9 mouse cellular contexts compared by ENCODE assay signal in genomic region chr7:130319799-130320556, GRCm38 (mm10).
DNase-seq lines count a peak whose midpoint lies in the region; ATAC-seq and TF ChIP-seq lines count a peak whose summit lies in the region.
"Had no signal": no experiment of that assay in that cellular context is flagged by ENCODE, and none has a peak within 500 bp of the region (broad histone marks: within the 10 kb centered on the region; RNA-seq: fewer than 3 reads in every experiment).

No protein-coding gene starts in this region.

- H3K4me2 ChIP-seq in forebrain, embryonic 15.5 days (replicated peaks), result no peak overlapping the region
- H3K4me2 ChIP-seq in heart, postnatal 0 days (ENCODE audit: low read depth, low read length), result no peak overlapping the region
- H3K4me2 ChIP-seq in midbrain, embryonic 13.5 days (replicated peaks), result peak overlapping the region; percentile 23; the same call in 1 of the 2 replicates
- H3K4me2 ChIP-seq in stomach, embryonic 15.5 days, result no peak overlapping the region
- H3K4me2 ChIP-seq: liver, embryonic 15.5 days had no signal

- H3K9ac ChIP-seq in forebrain, embryonic 15.5 days (replicated peaks), result no peak overlapping the region
- H3K9ac ChIP-seq in heart, postnatal 0 days (replicated peaks; ENCODE audit: low read depth, low read length), result no peak overlapping the region
- H3K9ac ChIP-seq in midbrain, embryonic 13.5 days (replicated peaks), result 0 out of 2 replicates have a peak overlapping the region, but pooled peaks have one; percentile 15
- H3K9ac ChIP-seq in stomach, embryonic 15.5 days, result no peak overlapping the region
- H3K9ac ChIP-seq: liver, embryonic 15.5 days had no signal

- TF ChIP-seq CTCF in heart, postnatal 0 days (IDR thresholded peaks at IDR 0.05; ENCODE audit: low read depth), result no peak

- H3K27ac ChIP-seq in forebrain, embryonic 15.5 days (replicated peaks), result peak overlapping the region; percentile 54
- peak overlapping the region; percentile 51 for H3K27ac ChIP-seq in heart, postnatal 0 days (ENCODE audit: low read depth)
- peak overlapping the region; percentile 81 for H3K27ac ChIP-seq in midbrain, embryonic 13.5 days
- peak overlapping the region; percentile 48; the same call in 1 of the 2 replicates for H3K27ac ChIP-seq in stomach, embryonic 15.5 days
- H3K27ac ChIP-seq: liver, embryonic 15.5 days had no signal

- H3K9me3 ChIP-seq in forebrain, embryonic 15.5 days, result no peaks in the 10 kb centered on the region
- no peaks in the 10 kb centered on the region for H3K9me3 ChIP-seq in heart, postnatal 0 days (replicated peaks; ENCODE audit: control insufficient read depth, low read length)
- H3K9me3 ChIP-seq in midbrain, embryonic 13.5 days, result no peaks in the 10 kb centered on the region
- no peaks in the 10 kb centered on the region for H3K9me3 ChIP-seq in stomach, embryonic 15.5 days
- H3K9me3 ChIP-seq: liver, embryonic 15.5 days had no signal

- peak; percentile 75 for ATAC-seq in forebrain, embryonic 15.5 days (replicated peaks)
- ATAC-seq in heart, postnatal 0 days (ENCODE audit: insufficient read depth, low read depth), result peak; percentile 86
- peak; percentile 95 for ATAC-seq in midbrain, embryonic 13.5 days
- ATAC-seq in stomach, embryonic 15.5 days (ENCODE audit: insufficient read depth, low FRiP score, low read depth), result peak; percentile 69; the same call in 1 of the 2 replicates

- no peaks in the 10 kb centered on the region for H3K27me3 ChIP-seq in forebrain, embryonic 15.5 days
- H3K27me3 ChIP-seq in heart, postnatal 0 days (ENCODE audit: control insufficient read depth, insufficient read depth, low read length), result 0 out of 2 replicates have a peak, but pooled peaks cover 5% of the 10 kb centered on the region
- peaks cover 17% of the 10 kb centered on the region for H3K27me3 ChIP-seq in midbrain, embryonic 13.5 days
- H3K27me3 ChIP-seq in stomach, embryonic 15.5 days (replicated peaks), result no peaks in the 10 kb centered on the region
- H3K27me3 ChIP-seq: liver, embryonic 15.5 days had no signal

- H3K4me1 ChIP-seq in forebrain, embryonic 15.5 days, result peaks cover 11% of the 10 kb centered on the region
- H3K4me1 ChIP-seq in heart, postnatal 0 days (ENCODE audit: control insufficient read depth, insufficient read depth), result peaks cover 13% of the 10 kb centered on the region; the same call in 1 of the 2 replicates
- peaks cover 19% of the 10 kb centered on the region for H3K4me1 ChIP-seq in midbrain, embryonic 13.5 days (replicated peaks)
- H3K4me1 ChIP-seq in stomach, embryonic 15.5 days, result peaks cover 11% of the 10 kb centered on the region
- H3K4me1 ChIP-seq: liver, embryonic 15.5 days had no signal

- H3K36me3 ChIP-seq in forebrain, embryonic 15.5 days, result no peaks in the 10 kb centered on the region
- no peaks in the 10 kb centered on the region for H3K36me3 ChIP-seq in heart, postnatal 0 days (replicated peaks; ENCODE audit: control insufficient read depth, insufficient read depth, low read length)
- H3K36me3 ChIP-seq in midbrain, embryonic 13.5 days, result no peaks in the 10 kb centered on the region
- no peaks in the 10 kb centered on the region for H3K36me3 ChIP-seq in stomach, embryonic 15.5 days
- H3K36me3 ChIP-seq: liver, embryonic 15.5 days had no signal

- peak; percentile 24 for DNase-seq in NIH3T3 (ENCODE audit: low read depth)
- peak; percentile 37 for DNase-seq in brain, embryonic 18.5 days (ENCODE audit: low read depth, low spot score)
- peak; percentile 82 for DNase-seq in heart, postnatal 0 days (ENCODE audit: low spot score)
- peak; percentile 19 to 22 for DNase-seq in layer of hippocampus, postnatal 36 days
- DNase-seq in thymus, postnatal 14 days, result no peak

- no peak overlapping the region for H3K4me3 ChIP-seq in forebrain, embryonic 15.5 days
- no peak overlapping the region for H3K4me3 ChIP-seq in heart, postnatal 0 days (ENCODE audit: low read depth, low read length)
- no peak overlapping the region for H3K4me3 ChIP-seq in midbrain, embryonic 13.5 days (replicated peaks)
- no peak overlapping the region for H3K4me3 ChIP-seq in stomach, embryonic 15.5 days (replicated peaks)
- H3K4me3 ChIP-seq: liver, embryonic 15.5 days had no signal

- TF ChIP-seq EP300 in heart, postnatal 0 days (IDR thresholded peaks at IDR 0.05; ENCODE audit: low read depth), result no peak

- 34% methylated on average over 8 of the region's 8 CpGs for WGBS in forebrain, embryonic 15.5 days
- 29% methylated on average over 8 of the region's 8 CpGs for WGBS in heart, postnatal 0 days
- 38% methylated on average over 8 of the region's 8 CpGs for WGBS in midbrain, embryonic 13.5 days
- 39% methylated on average over 8 of the region's 8 CpGs for WGBS in stomach, embryonic 15.5 days
